Mouse (Mus musculus): ENCODE measurements around the gene Rpl27.

DNA sequence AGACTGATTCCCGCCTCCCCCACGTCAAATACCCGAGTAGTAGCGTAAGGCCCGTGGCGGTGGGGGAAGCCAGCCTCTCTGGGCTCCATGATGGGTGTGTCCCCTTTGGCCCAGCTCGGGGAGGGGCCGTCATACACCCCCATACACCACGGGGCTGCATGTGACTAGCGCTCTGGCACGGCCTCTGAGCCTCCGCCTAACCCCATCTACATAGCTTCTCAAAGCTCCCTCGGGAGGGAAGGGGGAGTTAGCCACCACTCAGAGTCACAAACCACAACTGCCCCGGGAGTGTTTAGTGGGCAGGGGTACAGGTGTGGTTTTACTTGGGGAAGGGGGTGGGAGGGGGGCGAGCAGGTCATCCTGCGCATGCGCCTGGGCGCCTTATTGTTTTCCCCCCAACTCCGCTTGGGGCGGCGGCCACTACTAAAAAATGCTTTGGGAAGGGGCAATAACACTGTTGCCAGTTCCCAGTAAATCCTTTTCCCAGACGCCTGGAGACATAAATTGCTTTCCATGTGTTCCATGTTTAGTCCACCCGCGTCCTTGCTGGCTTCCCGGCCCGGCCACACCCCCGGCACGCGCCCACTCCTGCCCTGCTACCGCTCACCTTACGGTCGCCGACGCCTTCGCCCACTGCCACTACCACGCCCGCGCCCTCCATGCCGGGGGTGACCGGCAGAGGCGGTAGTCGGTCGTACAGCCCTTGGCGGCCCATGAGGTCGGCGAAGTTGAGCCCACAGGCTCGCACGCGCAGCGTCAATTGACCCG lies 23.2 kb downstream of the Rpl27 start:
- TF ChIP-seq ZC3H11A (IDR thresholded peaks at IDR 0.05; ENCODE audit: borderline replicate concordance, low read depth, low read length) (no peak), CHD2 (IDR thresholded peaks at IDR 0.05; ENCODE audit: low read depth, low read length) (no peak), ZNF384 (IDR thresholded peaks at IDR 0.05; ENCODE audit: low read depth, low read length) (no peak), HCFC1 (IDR thresholded peaks at IDR 0.05; ENCODE audit: borderline replicate concordance, insufficient read depth, low read length) (no peak)
